Mouse (Mus musculus): Measurements from ENCODE around the gene Dao.

The Dao gene

DNA sequence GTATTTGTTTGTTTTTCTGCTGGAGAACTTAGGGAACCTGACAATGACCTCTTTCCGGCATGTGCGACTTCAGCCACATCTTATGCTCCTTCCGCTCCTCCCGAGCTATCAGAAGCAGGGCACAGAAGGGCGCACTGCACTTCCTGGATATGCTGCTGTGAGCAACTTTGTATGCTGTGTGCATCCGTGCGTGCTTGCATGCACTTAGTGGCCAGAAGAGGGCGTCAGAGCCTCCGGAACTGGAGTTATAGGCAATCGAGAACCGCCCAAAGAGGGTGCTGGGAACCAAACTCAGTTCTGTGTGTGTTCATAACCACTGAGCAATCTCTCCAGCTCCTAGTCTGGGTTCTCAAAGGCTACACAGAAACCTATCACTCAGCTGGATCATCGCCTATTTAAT, 27.1 kb downstream of the Dao start:
- DNase-seq: no peak

DNA sequence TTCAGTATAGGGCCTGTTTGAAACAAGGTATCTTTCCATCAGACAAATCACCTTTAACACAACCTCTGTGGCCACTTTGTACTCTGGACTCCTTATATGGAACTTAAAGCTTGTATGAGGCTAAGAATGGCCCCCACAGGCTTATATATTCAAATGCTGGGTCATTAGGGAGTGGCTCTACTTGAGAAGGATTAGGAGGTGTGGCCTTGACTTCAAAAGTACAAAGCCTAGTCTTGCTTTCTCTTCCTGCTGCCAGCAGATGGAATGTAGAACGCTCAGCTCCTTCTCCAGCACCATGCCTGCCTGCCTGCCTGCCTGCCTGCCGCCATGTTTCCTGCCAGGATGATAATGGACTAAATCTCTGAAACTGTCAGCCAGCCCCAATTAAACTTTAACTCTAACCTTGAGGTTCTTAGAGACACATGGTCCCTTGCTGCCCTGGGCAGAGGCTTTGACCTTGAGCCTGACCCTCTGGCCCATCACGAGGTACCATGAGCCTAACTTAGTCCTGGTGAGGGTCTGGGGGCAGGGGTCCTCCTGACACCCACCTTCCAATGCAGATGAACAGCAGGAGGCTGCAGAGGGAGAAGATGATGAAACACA, 28.8 kb downstream of the Dao start:
- DNase-seq: peak; percentile 53

DNA sequence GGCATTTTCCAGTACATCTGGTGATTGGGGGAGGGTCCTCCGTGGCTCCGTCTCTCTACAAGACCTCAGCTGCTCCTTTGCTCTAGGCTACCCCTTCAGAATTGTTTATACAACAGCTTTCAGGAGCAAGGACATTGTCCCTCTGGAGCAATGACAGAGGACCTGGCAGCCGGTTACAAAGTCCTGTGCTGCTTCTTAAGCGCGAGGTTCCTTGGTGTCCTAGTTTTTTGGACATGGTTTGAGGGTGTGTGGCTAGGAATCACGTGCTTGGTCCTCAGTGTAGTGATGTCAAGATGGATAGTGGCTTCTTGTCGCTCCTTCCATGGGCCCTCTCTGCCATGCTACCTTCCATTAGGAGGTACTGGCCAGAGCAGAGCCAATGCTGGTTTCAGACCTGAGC, 30.9 kb downstream of the Dao start:
- peak; percentile 54 for DNase-seq

DNA sequence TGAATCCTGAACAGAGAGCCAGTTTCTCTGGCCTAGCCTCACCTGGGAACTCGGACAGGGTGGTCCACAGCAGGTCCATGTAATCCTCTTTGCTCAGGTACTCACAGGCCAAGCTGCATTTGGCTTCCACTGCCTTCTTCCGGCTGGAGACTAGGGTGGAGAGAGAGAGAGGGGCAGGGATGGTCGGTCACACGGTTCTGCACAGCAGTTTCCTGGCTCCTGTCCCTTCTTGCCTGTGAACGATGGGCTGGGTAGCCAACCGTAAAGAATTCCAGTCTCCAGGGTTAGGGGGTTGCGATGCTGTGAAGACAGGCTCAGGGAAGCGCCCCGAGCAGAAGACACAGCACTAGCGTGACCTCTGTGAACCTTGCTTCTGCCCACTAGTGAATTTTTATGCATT, 31.6 kb downstream of the Dao start:
- DNase-seq: peak; percentile 74

DNA sequence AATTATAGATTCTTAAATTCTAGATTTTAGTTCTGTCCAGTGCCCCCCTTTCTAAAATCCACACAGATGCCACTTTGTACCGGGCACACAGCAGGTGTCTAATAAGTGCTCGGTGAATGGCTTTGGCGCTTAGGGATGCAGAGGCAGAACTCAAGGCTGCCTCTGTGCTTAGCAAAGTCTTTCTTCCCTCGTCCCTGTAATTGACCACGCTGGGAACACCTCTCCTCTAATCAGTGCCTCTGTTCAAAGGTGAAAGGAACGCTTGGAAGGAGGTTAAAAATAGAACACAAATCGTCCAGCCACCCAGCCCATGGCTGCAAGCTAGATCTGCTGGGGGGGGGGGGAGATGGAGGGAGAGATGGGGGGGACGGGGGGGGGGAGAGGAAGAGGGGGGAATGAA, 37.0 kb downstream of the Dao start:
- DNase-seq: no peak

DNA sequence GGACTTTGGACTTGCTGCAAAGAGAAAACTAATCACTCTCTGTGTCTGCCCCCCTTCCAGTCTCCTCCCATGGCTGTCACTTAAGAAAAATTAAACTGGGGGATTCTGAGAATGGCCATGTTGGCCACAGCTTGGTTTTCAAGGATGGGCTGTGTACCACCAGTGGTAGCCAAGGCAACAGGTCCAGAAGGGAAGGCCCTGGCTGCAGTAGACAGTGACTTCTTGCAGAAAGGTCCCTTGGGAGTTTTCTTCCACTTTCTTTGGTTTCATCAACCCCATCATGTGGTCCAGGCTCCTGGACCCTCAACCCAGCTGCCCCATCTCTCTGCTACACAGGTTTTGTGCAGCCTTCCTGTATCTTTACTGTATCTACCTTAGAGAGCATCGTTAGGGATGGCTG, 37.4 kb downstream of the Dao start:
- DNase-seq: no peak

DNA sequence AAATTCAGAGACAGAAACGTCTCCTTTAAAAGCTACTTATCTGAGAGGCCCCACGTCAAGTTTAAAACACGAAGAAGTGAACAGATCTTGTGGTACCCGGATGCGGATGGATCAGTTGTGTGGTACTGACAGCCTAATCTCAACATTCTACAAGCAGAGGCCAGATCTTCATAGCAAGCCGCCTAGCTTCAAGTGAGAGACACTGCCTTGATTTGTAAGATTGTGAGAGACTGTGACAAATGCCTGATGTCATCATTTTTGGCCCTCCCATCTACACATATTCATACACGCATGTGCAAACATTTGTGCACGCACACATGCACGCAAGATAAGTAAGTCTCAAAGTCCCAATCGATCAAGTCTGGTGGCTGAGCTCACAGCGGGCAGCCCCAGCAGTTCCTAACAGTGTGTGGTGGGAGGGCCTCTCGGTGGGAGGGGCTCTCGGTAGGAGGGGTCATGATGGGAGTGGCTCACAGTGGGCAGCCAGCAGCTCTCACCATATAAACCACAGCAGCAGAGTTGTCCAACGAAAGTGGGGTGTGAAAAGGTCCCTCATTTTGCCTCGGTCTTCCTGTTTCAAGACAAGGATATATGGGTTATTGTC, 37.9 kb downstream of the Dao start:
- DNase-seq: peak; percentile 46

DNA sequence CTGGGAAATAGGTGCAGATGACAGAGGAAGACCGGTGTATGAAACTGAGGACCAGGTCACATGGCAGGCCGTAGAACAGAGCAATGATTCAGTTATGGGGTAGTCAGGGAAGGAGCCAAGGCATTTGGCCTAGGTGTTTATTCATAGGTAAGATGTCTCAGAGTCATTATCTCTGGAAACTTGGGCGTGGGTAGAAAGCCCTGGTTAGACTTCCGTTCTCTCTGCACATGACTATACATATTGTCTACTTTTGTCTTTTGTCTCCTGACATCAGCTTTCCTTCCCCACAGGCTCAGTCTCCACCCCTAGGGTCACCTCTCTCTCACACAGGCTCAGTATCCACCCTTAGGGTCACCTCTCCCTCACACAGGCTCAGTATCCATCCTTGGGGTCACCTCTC, 40.3 kb downstream of the Dao start:
- no peak for DNase-seq

DNA sequence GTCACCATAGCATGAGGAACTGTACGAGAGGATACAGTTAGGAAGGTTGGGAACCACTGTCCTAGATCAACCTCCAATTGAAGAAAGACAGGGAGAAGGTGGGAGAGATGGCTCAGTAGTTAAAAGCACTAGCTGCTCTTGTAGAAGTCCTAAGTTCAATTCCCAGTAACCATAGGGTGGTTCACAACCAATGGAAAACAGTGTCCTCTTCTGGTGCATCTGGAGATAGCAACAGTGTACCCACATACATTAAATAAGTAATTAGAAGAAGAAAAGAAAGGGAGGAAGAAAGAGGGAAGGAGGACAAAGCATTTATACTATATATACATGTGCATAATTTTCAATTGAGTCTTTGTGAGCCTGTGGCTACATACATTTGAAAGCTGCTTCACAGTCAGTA, 41.6 kb downstream of the Dao start:
- peak; percentile 52 for DNase-seq

DNA sequence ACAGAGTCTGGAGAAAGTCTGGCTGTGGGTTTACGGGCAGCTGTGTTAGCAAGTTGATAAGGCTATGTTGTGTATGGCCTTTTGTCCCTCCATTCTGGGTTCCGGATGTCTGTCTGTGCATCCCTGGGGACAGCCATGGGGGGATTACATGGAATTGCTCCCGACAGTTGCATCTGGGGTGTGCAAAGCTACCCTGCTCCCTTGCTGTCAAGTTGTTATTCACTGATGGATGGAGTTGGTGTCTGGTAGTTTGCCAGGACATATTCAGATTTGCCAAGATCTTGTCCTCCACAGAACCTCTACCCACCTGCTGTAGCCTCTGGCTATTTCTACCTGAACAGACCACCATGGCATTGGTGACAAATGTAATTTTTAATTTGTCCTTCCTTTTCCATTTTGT, 42.6 kb downstream of the Dao start:
- DNase-seq: no peak

DNA sequence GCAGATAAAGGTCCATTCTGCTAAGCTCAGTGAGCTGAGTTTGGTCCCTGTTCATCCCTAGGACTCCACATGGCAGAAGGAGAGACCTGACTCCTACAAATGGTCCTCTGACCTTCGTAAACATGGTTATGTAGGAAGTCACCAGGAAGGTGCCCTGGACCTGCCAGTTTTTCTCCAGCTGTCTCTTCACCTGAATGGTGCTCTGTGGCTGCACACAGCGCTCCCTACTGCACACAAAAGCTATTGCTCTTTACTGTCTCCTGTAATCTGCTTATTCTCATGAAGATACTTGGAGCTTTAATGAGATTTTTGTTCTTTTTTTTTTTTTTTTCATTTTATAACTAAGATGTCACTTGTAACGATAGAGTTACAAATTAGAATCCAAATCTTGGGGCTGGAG, 43.1 kb downstream of the Dao start:
- no peak for DNase-seq

DNA sequence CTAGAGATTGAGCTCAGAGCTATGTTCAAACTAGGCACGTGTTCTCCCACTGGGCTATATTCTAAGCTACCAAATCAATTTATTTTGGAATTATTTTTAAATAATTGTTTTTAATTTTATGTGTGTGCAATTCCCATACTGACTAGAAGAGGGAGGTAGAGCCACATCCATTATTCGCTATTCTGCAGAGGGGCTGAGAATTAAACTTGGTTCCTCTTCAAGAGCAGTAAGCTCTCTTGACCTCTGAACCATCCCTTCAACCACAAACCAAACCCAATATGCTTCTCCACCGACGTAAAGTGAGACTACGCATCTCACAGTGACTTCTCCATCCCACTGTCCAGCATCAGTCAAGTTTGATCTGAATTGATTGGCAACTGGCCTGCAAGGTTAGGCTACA, 43.7 kb downstream of the Dao start:
- DNase-seq: no peak

DNA sequence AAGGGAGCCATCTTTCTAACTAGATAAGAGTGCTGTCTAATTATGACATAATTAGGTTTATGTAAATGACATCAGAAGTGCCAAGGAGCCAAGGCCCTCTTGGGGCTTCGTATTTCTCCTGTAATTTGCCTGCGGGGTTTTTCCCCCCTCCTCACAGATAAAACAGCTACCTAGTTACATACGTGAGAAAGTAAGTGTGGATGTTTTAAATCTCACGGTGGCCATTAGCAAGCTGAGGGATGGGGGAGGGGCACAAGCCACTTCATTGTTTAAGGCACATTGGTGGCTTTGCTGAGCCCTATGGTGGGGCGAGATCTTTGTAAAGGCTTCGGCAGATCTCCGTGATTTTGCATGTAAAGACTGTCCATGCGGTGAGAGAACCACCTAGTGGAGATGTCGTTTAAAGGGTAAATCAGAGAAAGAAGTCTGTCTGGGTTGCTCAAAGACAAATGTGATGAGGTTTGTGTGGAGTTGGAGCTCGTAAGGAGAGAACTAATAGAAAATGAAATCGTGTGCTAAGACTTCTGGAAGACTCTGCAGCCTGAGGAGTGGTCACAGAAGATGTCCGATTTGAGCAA, 45.3 kb downstream of the Dao start:
- DNase-seq: no peak

DNA sequence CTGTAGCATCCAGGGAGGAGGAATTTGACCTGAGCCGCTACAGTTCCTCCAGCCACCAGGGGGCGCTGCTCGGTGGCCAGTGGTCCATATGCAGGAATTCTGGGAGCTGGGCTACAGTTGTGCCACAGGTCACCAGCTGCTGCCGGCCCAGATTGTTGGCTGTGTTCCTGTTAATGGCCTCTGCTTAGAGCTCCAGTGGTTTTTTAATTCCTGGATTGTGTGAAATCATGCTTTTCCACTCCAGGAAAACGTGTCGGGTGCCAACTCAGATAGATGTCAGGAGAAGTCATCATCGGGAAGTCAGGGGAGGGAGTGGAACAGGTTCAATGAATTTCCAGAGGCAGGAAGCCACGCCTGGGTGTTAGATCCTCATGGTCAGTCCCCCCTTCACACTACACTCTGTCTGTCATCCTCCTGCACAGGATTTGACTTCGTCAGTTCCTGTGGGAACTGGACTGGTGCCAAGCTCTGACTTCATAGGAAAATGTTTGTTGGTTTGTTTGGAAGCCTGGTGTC, 48.8 kb downstream of the Dao start:
- peak; percentile 81 for DNase-seq

DNA sequence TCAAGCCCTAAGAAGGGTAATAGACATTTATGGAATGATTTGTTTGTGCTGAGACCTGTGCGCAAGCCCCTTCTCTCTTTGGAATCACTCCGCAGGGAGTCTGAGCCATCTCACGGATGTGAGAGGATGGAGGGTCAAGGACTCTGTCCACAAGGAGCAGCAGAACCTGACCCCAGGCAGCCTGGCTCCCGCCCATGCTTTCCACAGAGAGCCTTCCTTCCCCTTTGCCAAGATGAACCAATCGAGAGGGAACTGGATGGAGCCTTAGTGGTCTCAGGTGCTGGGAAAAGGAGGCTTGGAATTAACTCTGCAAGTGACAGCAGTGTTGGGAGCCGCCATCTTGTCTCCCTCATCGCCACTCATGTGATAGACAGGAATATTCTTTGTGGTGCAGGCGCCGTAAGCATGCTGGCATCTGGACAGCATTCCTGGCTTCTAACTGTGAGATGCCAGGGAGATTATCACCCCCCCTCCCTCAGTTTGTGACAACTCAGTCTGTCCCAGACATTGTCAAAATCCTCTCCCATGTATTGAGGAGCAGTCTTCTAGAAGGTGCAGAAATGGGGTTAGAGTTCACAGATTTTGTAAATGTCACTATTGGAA, 53.7 kb downstream of the Dao start:
- DNase-seq: no peak

DNA sequence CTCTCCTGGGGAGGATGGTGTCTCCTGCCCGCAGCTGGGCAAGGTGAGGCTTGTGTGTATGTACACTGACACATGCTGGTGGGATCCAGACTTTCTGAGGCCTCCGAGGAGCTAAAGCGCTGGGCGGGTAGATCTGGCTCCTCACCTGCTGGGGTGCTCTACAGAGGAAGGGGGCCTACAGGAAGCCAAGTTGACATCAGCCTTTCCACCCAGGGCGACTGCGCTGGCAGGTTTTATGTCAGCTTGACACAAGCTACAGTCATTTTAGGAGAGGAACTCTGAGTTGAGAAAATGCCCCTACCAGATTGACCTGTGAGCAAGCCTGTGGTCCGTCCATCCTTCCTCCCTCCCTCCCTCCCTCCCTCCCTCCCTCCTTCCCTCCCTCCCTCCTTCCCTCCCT, 58.2 kb downstream of the Dao start:
- DNase-seq: no peak

DNA sequence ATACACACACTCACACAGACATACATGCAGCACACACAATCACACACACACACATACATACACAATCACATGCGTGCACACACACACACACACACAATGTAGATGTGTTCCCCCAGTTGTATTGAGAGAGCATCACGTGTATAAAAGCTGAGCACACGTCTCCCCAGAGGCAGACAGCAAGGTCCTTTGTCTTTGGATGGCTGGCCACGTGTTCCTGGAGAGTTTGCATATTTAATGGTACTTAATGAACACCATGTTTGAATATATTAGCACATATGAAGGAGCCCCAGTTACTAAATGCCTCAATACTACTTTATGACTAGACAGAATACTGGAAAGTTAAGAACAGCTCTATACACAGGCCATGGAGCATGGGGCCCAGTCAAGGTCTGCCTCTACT, 60.5 kb downstream of the Dao start:
- no peak for DNase-seq

DNA sequence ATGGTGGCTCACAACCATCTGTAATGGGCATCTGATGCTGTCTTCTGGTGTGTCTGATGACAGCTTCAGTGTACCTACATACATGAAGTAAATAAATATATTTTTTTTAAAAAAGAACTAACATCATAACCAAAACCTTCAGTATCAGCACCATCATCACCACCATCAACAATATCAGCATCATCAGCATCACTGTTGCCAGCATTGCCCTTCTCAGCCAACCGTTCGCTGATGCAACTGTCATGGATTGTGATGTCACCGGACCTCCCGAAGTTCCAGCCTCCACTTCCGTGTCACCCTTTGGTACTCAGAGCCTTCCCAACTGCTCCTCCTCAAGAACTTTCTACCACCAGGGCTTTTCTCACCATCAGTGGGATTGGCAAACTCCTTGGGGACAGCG, 61.7 kb downstream of the Dao start, which contains the start of gene Usp30:
Gene Usp30, plus strand, starts transcription at position 301 of the 400 bp plus-strand sequence.
- no peak for DNase-seq

DNA sequence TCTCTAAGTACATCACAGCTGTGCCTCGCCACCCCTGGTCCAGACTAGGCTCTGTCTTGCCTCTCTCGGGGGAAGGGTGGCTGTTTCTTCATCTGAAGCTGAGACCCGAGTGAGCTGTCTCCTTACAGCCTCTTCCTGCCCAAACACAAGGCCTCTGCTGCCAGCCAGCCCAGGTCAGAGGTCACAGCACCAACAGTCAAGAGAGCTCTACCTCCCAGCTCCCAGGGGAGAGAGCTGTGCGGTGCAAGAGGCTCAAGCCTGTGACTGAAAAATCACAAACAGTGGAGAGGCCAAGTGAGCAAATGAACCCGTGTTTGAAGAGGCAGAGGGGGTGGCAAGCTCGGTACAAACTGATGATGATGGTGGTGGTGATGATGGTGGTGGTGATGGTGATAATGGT, 63.1 kb downstream of the Dao start:
- DNase-seq: no peak

DNA sequence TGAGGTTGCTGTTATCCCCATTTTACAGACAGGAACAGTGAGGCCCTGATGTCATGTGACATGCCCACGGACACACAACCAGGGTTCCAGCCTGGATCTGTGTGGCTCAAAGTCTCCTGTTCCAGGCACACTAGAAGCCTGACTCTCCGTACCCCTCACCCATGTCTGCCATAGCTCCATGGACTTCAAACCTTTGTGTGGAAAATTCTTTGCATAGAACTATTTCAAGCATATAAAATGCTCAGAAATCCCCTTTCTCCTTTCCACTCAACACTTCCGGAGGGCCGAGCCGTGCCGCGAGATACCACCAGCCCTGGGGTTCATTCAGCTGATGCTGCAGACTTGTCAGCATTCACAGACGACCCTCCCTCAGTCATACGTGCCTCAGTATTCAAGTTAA, 64.0 kb downstream of the Dao start:
- no peak for DNase-seq

DNA sequence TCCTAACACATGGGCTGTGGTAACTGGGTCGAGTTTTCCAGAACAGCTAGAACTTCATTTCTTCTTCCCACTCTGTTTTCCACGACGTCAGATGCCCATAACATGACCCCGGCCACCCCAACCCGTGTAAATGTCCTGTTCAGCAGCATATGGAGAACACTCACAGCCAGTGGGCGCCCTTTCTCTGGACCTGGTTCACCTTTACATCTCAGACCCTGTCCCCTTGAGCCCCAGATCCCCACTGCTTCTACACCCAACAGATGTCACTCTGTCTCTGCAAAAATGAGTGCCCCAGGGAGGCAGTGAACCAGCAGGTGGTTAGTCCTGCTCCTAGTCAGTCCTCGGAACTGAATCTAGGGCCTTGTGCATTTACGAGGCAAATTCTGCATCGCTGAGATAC, 64.5 kb downstream of the Dao start:
- no peak for DNase-seq

DNA sequence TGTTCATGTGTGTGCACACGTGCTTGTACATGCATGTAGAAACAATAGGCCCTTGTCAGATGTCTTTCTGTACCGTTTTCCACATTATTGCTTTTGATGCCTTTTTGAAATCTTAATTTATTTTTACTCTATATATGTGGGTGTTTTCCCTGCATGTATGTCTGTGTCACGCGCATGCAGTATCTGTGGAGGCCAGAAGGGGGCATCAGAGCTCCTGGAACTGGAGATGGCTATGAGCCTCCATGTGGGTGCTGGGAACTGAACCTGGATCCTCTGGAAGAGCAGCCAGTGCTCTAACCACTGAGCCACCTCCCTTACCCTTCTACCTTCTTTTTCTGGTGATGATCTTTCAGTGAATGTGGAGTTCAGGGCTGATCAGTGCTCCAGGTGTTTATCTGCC, 67.4 kb downstream of the Dao start:
- DNase-seq: no peak

DNA sequence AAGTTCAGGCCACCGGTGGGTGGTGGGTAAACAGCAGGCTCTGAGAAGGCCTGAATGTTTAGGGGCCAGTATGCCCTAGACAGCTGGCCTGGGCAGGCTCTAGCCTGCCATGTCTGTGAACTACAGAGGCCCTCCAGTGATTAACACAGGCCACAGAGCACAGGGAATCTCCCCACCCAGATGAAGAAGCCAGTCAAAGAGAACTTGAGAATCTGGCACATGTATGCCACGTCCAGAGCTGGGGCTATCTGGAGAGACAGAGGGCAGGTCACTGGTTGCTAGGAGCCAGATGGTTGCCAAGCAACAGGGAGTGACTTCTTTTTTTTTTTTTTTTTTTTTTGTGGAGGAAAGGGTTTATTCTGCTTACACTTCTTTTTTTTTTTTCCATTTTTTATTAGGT, 68.8 kb downstream of the Dao start:
- DNase-seq: no peak
